Mouse (Mus musculus): ENCODE measurements around the gene Hist1h3a. TPM values are rescaled to one million over a fixed set of nuclear protein-coding genes. Genes with fewer than 3 reads are reported as not detected.

Gene Hist1h3a
- total RNA-seq, 2 experiments from 2014 or later: 2.9 to 4.2 TPM

GRCm38 (mm10) chr13:23764324-23765171 is 2.4 kb upstream of the Hist1h3a start:
- intact Hi-C loops (cut with DNase I): loop anchor here (5.0 kb wide), 2 partner anchors 142 to 182 kb away; partner anchors contain the start of genes Hist1h1e, Hist1h2be and Hist1h4d
- H3K4me3 ChIP-seq: peak overlapping the region; percentile 88
- DNase-seq: no peak
- TF ChIP-seq CTCF (IDR thresholded peaks at IDR 0.05): no peak
- H3K27ac ChIP-seq: no peak overlapping the region

- Histone ChIP-seq H3K4me3 (peak within 1 kb of the TSS; percentile 88), H3K27ac (peak within 1 kb of the TSS; percentile 88)
- intact Hi-C loops (cut with DNase I): loop anchor here (5.0 kb wide), 2 partner anchors 141 to 181 kb away; partner anchors contain the start of genes Hist1h1e, Hist1h2be and Hist1h4d
- no peak for TF ChIP-seq CTCF (IDR thresholded peaks at IDR 0.05)
- DNase-seq: peak; percentile 82
Observed at GRCm38 (mm10) chr13:23763586-23764323, 1.6 kb upstream of the Hist1h3a start, which contains the start of gene Hist1h1a. Hist1h1a (plus strand) TSS chr13:23763666.

GRCm38 (mm10) chr13:23763242-23763585 is 1.0 kb upstream of the Hist1h3a start:
- no peak for DNase-seq
- Histone ChIP-seq H3K4me3 (peak overlapping the region; percentile 88), H3K27ac (peak overlapping the region; percentile 88; the same call in 1 of the 2 replicates)
- intact Hi-C loops (cut with DNase I): loop anchor here (5.0 kb wide), 2 partner anchors 141 to 181 kb away; partner anchors contain the start of genes Hist1h1e, Hist1h2be and Hist1h4d
- TF ChIP-seq CTCF (IDR thresholded peaks at IDR 0.05): no peak

GRCm38 (mm10) chr13:23760972-23761864 is 968 bp downstream of the Hist1h3a start, which contains the start of gene Hist1h4a:
Hist1h4a (minus strand) TSS chr13:23761230.
- intact Hi-C loops (cut with DNase I): loop anchor here (5.0 kb wide), 2 partner anchors 139 to 179 kb away; partner anchors contain the start of genes Hist1h1e, Hist1h2be and Hist1h4d
- no peak for TF ChIP-seq CTCF (IDR thresholded peaks at IDR 0.05)
- peak within 1 kb of the TSS; percentile 88 for H3K27ac ChIP-seq
- H3K4me3 ChIP-seq: peak within 1 kb of the TSS; percentile 88
- DNase-seq: peak; percentile 96

GRCm38 (mm10) chr13:23760240-23760971 is 1.8 kb downstream of the Hist1h3a start:
- Histone ChIP-seq H3K4me3 (peak overlapping the region; percentile 88), H3K27ac (peak overlapping the region; percentile 88)
- DNase-seq: no peak
- no peak for TF ChIP-seq CTCF (IDR thresholded peaks at IDR 0.05)
- intact Hi-C loops (cut with DNase I): loop anchor here (5.0 kb wide), 2 partner anchors 138 to 178 kb away; partner anchors contain the start of genes Hist1h1e, Hist1h2be and Hist1h4d

- H3K4me3 ChIP-seq: no peak overlapping the region
- intact Hi-C loops (cut with DNase I): loop anchor here (5.0 to 10.0 kb wide), 3 partner anchors 138 to 395 kb away; partner anchors contain the start of genes Hist1h1e, Hist1h2be, Hist1h4d and Zfp322a
- H3K27ac ChIP-seq: no peak overlapping the region
Observed at GRCm38 (mm10) chr13:23759916-23760239, 2.3 kb downstream of the Hist1h3a start.

GRCm38 (mm10) chr13:23759251-23759771 is 2.9 kb downstream of the Hist1h3a start:
- no peak for DNase-seq
- intact Hi-C loops (cut with DNase I): loop anchor here (10.0 kb wide), 1 partner anchor 395 kb away; the partner anchor contains the start of gene Zfp322a
- no peak overlapping the region for H3K4me3 ChIP-seq
- H3K27ac ChIP-seq: no peak overlapping the region
- TF ChIP-seq CTCF (IDR thresholded peaks at IDR 0.05): no peak

More at GRCm38 (mm10) chr13:23759916-23760239, 2.3 kb downstream of the Hist1h3a start:
- TF ChIP-seq CTCF (IDR thresholded peaks at IDR 0.05): no peak
- no peak for DNase-seq

GRCm38 (mm10) chr13:23757921-23758320 is 4.3 kb downstream of the Hist1h3a start:
- intact Hi-C loops (cut with DNase I): loop anchor here (10.0 kb wide), 1 partner anchor 393 kb away; the partner anchor contains the start of gene Zfp322a
- no peak for DNase-seq
- H3K4me3 ChIP-seq: no peak overlapping the region
- no peak for TF ChIP-seq CTCF (IDR thresholded peaks at IDR 0.05)
- no peak overlapping the region for H3K27ac ChIP-seq

GRCm38 (mm10) chr13:23757211-23757773 is 4.9 kb downstream of the Hist1h3a start:
- Histone ChIP-seq H3K4me3 (peak overlapping the region; percentile 63), H3K27ac (no peak overlapping the region)
- TF ChIP-seq CTCF (IDR thresholded peaks at IDR 0.05): no peak
- DNase-seq: no peak
- intact Hi-C loops (cut with DNase I): loop anchor here (10.0 kb wide), 1 partner anchor 392 kb away; the partner anchor contains the start of gene Zfp322a

GRCm38 (mm10) chr13:23756790-23757189 is 5.4 kb downstream of the Hist1h3a start, which contains the start of gene Hist1h4b:
Hist1h4b (plus strand) TSS chr13:23757013.
- intact Hi-C loops (cut with DNase I): loop anchor here (10.0 kb wide), 1 partner anchor 392 kb away; the partner anchor contains the start of gene Zfp322a
- DNase-seq: peak; percentile 68
- TF ChIP-seq CTCF (IDR thresholded peaks at IDR 0.05): no peak
- Histone ChIP-seq H3K27ac (peak within 1 kb of the TSS; percentile 48; the same call in 1 of the 2 replicates), H3K4me3 (peak within 1 kb of the TSS; percentile 63)
